Mouse (Mus musculus): ENCODE data around the gene Cbs. TPM values are rescaled to one million over a fixed set of nuclear protein-coding genes. Genes with fewer than 3 reads are reported as not detected.

The Cbs gene
- total RNA-seq (2022), result 1 to 10 TPM; 2.6 to 5.3 (median 3.9) TPM

DNA sequence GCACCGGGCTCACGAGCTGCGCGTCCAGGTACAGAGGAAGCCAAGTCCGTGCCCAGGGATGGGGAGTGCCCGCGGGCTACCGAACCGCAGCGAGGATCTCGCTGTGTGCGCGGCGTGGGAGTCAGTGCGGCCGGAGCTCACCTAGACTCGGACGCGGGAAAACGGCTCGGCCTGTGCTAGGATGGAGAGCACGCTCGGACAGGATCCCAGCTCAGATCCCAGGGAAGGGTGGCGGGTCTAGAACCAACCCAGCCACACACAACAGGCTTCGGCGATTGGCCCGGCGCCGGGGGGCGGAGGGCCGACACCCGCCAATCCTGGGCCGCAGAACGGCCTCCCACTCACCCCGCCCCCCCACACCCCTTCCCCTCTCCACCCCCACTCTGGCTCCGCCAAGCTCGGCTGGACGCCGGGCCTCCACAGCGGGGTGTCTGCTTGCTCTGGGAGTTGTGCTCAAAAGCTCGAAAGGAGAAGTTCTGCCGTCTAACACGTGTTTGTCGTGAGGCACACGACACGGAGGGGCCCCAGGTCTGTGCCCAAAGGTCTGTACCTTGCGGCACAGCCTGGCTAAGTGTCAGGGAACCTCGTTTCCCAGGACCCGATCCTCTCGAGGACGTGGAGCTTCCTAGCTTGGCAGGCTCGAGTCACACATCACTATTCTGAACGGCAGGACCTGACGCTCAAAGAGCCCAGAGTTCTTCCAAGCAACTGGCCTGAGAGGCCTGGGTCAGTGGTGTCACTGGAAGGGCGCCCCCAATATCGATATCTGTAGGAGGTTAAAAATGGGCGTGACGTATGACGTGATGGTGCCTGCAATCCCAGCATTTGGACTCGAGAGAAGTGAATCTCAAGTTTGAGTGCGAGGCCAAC lies at the start of gene Cbs:
Cbs (minus strand) TSS at position 297 of the 870 bp plus-strand sequence.
- DNase-seq, result peak; percentile 53

DNA sequence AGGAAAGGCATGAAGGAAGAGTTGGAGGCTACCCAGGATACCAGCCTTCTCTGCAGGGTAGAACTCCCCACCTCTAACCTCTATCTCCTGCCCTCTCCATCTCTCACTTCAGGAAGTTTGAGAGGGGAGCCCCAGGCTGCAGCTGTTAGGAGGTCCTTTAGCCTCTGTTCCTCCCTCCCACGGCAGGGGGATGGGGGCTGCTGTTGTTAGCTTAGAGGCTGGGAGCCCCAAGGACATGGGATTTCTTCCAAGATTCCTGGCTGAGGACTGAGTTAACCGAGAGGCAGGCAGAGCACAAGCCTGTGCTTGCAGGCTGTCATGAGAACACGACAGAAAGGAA lies 49.2 kb upstream of the Cbs start:
- DNase-seq, result peak; percentile 27

DNA sequence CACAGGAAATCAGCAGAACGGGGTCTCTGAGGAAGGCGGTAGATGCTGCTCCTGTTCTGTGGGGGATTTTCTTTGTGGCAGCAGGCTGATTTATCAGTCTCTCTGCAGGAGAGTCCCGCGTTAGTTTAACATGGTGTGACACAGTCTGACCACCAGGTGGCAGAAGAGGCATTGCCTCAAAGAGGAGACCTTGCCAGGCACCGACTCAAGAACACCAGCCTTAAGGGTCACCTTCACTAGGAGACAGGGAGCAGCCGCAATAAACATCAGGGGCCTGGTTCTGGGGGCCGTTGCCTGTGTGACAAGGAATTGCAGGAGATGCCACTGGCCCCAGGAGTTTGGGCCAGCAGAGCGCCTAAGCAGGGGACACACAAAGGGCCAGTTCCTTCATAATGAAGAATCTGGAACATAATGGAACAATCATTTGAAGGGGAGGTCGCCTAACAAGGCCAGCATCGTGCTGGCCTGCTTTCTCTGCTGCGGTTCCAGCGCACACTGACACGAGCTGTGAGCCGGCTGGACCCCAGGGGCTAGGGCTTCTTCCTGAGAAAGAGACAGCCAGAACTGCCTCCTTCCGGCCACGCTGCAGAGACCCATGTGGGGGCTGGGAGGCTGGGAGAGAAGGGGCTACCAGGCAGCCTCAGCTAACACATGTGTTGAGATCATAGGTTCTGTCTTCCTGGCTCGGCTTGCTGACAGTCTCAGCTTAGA lies 48.6 kb upstream of the Cbs start:
- peak; percentile 69 for DNase-seq

DNA sequence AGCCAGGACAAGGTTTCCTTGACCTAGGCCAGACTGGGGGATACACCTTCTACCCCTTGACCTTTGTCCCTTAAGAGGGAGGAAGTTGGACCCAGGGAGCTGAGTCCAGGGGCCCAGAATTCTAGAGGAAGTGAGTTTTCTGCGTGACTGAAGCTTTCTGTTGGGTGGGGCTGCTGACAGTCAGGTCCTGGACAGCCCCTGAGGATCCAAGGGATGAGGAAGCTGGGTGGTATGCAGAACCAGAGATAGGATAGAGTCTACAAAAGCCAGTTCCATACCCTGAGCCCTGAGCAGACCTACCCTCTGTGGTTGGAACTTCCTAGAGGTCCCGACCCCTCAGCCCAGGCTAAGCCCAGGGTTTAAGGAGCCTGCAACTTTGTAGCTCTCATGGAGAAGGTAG lies 43.4 kb upstream of the Cbs start:
- DNase-seq, result no peak

DNA sequence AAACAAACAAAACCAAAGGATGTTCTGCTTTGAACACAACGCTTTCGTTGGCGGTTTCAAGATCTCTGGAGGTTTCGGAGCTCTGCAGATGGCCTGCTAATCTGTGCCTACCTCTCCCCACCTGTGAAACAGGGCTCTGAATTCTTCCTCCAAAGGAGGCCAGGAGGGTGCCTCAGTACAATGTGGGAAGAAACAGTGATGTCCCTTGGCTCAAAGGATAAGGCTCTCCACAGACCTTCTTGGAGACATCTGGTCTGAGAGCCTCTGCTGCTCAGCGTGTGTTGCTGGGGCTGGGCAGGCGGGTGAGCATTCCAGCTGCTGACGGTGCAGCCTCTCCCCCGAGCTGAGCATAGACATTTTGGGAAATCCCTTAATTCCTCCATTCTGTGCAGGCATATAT lies 40.5 kb upstream of the Cbs start, which contains the start of gene Cryaa:
Cryaa (plus strand) TSS at position 301 of the 400 bp plus-strand sequence.
- DNase-seq, result no peak

DNA sequence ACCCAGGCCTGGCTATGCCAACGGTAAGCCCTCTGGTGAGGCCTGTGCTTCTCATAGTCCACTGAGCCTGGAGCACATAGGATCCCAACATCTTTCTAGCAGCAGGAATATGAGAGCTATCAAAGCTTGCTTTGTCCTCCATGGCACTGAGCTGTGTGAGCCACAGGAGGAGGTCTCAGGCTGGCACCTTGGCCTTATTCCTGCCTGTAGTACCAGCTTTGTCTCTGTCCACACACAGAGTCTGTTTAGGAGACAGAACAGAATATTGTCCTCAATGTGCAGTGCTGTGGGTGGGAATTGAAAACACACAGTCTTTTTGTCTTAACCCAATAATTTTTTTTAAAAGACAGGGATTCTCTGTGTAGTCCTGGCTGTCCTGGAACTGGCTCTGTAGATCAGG lies 37.4 kb upstream of the Cbs start:
- DNase-seq, result no peak

DNA sequence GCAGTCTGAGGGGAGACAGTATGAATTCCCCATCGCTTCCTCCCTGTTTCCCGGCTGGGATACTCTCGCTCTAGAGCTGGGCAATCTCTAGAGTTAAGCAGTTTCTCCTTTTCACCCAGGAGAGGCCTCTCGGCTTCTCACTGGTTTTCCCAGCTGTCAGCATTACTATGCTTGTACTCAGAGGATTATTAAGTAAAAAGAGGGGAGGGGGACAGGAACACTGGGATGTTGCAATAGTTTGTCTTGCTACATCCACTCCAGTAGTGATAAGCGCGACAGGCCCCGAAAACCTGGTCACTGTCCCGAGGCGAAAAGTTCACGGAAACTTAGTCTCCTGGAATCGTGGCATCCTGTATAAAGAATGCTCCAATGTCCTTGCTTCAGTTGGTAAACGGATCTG lies 35.2 kb upstream of the Cbs start:
- DNase-seq, result no peak

DNA sequence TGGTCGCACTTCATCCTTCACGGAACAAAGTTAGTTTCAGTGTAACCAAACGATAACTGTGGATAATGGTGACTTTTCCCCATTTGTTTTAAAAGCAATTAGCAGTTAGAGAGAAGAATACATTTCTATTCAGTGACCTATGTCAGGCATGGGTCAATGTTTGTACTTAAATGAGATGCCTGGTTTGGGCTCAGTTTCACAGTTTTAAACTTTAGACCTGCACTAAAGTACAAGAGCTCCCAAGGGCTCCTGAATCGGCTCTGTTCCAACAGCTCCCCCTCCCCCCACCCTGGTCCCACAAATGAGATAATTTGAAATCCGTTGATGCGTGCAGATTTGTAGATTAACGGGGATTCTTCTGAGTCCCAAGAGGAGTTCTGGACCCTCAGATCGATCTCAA lies 34.7 kb upstream of the Cbs start:
- DNase-seq, result no peak

DNA sequence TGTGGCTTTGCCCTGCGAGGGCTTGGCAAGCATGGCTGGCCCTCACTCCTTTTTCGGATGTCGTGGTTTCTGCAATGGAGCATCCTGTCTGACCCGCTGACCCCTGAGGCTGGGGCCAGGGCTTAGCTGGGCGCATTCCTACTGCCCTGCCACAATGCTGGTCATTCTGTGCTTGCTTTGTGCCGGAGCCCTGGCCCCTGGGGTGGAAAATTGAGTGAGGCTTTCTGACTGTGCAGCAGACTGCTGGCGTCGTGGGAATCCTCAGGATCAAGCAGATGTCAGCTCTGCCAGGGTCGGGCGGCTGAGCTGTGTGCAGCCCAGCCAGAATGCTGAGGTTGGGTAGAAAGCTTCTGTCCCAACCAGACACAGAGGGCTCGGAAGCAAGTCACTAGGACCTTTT lies 33.1 kb upstream of the Cbs start:
- no peak for DNase-seq

DNA sequence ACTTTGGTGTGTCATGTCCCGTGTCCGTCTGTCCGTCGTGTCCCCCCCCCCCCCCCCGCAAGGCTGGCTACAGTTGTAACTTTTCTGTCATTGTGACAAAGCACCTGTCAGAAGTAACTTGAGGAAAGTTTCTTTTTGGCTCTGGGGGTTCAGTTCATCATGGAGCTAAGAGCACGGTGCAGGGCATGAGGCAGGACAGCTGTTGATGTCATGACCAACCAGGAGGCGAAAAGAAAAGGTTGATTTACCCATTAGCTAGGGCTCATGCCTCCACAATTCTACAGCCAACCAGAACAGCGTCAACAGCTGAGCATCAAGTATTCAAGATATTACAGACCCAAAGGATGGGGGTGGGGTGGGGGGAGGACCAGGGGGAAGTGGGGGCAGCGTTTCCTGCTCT lies 31.3 kb upstream of the Cbs start:
- DNase-seq, result no peak

DNA sequence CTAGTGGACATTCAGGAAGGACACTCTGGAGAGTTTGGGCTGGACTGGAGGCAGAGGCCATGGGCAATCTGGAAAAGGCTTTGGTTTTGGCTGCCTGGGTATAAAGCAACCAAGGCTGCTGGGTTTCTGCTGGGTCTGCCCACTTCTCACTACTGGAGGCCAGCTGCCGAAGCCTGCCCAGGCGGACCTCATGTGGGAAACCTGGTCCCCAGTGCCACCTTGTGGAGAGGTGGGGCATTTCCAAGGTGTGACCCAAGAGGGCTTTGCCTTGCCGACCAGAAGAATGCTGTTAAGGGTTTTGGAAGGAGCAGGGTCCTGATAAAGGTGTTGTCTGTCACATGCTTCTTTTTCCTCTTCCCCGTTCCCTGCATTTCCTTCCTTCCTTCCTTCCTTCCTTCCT lies 27.7 kb upstream of the Cbs start:
- peak; percentile 76 for DNase-seq

DNA sequence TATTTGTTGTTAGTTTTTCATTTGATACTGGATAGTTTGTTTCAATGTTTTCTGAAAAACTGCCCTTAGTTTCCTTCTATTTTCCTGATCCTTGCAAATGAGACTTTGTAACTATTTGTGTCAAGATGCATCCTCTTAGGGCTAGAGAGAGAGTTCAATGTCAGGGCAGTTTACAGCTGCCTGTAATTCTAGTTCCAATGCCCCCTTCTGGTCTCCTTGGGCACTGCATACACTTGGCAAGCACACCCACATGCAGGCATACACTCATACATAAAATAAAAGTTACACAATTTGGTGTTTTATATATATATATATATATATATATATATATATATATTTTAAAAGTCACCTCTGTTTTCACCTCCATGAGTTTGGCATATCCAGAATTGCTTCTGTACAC lies 25.8 kb upstream of the Cbs start:
- DNase-seq, result no peak

DNA sequence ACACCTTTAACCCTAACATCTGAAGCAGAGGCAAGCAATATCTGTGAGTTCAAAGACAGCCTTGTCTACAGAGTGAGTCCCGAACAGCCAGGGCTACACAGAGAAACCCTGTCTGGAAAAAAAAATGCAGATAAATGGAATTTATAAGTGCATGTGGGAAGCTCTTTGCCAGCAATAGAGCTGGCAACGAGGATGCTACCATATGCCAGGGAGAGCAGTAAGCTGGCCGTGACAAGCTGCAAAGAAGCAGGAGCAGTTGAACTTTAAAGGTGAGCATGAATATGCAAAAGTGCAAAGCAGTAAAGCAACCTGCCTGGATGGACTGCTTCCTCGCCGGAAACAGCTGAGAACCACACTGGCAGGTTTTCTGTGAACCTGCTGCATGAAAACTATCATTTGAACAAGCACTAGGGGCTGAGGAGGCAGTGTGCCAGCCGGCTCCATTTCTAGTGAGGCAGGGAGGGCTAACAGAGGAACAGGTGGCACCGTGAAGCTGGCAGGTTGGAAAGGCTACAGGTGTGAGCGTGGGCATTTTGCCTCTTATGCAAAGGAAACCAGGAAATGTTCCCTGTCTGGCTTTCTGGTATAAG lies 23.7 kb upstream of the Cbs start:
- DNase-seq, result no peak

DNA sequence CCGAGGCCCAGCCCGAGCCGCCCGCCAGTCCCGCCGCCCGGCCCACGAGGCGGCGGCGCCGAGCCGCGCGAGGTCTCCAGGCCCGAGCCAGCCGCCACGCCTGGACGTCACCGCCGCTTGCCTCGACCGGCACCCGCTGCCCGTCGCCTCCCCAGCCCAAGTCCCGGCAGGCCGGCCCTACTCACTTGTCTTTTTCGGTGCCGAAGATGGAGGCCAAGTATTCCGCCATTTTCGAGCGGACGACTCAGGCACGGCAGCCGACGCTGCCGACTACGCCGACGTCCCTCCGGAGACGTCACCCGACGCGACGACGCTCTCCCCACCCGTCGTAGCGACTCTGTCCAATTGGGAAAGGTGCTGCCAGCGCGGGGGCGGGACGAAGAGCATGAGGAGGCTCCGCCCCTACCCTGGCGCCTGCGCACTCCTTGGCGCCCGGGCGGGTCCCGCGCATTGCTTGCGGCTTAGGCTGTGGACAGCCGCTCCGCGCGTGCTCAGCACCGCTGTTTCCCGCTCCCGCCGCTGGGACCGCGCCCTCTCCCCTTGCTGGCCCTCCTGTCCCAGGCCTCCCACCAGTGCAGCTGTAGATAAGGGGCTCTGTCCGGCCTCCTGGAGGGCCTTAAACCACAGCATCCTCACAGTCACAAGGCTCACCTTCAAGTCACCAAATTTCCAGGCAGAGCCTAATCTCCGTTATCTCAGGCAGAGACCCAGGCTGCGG lies 21.6 kb upstream of the Cbs start, which contains the start of gene U2af1:
U2af1 (minus strand) TSS at position 425 of the 718 bp plus-strand sequence.
- DNase-seq, result peak; percentile 96

DNA sequence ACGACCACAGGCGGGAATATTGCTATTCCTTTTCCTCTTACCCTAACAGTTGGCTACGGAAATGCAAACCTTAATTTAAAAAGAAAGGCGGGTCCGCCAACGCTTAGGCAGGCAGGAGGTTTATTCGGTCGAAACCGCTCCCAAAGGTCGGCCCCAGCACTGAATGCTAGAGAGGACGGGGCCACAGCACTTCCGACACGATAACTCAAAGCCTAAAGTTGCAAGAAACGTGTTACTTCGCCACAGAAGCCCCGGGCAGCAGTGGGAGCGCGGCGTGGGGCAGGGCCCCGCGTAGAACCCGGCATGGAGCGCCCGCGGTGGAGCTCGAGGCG lies 21.1 kb upstream of the Cbs start:
- no peak for DNase-seq

DNA sequence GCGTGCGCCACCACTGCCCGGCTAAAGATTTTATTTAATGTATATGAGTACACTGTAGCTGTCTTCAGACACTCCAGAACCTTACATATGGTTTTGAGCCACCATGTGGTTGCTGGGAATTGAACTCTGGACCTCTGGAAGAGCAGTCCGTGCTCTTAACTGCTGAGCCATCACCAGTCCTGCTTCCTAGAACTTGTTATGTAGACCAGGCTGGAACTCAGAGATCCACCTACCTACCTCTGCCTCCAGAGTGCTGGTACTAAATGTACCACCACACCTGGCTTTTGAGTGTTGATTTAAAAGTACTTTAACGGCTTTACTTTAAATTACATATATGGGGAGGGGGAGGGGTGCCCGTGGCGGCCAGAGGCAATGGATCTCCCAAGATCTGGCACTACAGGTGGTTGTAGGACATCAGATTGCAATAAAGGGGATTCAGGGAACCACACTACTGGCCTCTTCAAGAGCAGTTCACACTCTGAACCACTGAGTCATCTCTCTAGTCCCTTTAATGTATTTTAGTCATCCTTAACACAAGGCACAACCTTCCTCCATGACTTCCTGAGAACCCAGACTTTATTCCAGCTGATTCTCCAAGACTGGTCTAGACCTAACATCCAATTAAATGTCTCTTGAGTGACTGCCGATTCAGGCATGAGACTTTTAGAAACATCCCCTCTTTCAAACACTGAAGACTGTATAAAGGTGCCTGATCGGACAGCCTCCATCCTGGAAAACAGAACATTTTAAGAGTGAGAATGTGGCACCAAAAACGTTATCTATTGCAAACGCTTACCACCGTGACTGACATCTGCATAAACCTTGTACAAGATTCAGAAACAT lies 20.3 kb upstream of the Cbs start:
- DNase-seq, result no peak

DNA sequence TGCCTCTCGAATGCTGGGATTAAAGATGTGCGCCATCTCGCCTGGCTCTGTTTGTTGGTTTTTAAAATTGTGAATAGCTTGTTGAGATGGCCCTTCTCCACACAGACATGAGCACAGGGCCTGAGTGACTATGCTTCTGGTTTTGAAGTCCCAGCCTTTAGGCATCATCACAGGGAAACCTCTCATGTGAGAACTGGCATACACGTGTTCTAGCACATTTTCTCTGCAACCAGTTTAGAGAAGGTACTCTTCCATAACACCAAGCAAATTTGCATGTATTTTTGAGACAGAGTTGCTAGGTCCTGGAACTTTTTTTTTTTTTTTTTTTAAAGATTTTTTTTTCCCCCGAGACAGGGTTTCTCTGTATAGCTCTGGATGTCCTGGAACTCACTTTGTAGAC lies 19.6 kb upstream of the Cbs start:
- no peak for DNase-seq

DNA sequence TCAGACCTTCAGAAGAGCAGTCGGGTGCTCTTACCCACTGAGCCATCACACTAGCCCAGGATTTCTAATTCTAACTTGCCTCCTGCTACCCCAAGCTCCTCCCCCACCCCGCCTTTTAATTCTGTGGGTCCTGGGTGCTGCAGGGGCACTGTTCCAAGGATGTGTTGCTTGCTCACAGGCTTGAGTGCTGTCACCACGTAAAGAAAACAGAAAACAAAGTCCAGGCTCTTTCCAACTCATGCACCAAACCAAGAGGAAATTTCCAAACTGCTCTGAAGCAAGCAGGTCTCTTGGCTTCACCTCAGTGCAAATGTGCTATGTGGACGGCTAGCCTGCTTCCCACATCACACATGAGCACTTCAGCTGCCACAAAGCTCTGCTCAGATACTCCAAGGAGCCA lies 18.3 kb upstream of the Cbs start:
- no peak for DNase-seq

DNA sequence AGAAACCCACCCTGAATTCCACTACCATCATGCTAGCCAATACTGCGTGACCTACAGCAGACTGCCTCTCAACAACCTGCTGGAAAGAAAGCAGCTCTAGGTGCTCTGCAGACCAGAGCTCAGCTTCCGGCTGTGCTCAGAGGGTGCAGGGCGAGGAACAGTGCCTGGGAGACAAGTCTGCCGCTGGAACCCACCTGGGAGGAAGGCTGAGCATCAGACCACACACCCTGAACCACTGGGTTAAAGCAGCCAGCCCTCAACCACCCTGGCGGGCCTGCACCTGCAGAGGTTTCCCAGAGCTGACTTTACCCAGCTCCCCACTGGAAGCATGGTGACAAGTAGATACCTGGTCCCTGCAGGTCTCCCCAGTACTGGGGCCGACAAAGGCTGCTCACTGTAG lies 16.2 kb upstream of the Cbs start:
- no peak for DNase-seq

DNA sequence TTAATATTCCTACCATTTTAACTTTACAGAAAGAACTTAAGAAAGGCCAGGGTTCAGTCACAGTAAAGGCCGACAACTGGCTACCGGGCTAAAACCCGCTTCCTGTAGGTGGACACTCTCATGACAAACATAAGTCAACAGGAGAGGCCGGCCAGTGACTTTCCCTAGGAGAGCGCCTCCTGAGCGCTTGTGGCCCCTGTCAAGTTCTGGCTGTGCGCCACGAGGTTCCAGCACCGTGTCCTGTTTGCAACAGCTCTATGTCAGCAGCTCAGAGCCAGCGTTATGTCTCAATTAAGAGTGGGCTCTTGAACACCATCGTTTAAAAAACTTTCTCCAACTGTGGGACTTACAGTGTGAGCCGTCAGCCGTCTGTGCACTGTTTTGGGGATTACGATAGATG lies 15.1 kb upstream of the Cbs start:
- DNase-seq, result no peak

DNA sequence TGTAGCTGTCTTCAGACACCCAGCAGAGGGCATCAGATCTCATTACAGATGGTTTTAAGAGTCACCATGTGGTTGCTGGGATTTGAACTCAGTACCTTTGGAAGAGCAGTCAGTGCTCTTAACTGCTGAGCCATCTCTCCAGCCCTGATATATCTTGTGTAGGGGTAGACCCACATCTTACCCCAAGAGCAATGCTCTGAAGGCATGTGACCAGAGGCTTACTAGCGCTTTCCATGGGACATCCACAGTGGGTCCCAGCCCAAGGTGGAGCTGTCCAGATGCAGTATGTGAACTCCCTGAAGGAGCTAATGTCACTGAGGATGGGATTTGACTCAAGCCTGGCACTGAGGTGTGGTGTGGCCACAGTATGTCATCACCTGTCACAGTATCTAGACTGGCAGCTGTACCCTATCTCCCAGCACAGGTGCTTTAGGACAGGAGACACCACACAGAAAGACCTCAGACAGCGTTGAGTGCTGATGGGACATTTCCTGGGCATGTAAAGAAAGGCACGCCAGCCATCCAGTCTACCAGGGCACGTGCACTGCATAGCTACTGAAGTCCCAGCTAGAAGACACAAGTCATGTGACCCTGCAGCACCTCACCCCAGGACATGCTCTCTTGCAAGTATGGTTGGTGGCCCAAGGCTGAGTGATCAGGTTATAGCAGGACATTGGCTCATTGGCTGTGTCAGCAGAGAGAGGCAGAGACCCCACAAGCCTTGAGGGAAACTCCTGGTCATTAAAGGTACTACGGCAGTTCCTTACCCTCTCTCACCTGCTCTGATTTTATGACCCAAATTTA lies 9.4 kb upstream of the Cbs start:
- no peak for DNase-seq
